Mouse (Mus musculus) heart, postnatal 0 days (tissue): Measurements from ENCODE around the gene Kctd11.

ENCODE experiments used
- CTCF ChIP-seq: IDR thresholded peaks from 2 replicates; pipeline ENCODE4 v1.5.1; 2016; ENCODE audit warnings: antibody characterized with exemption, control low read depth, low read depth
- EP300 ChIP-seq: IDR thresholded peaks from 2 replicates; pipeline ENCODE4 v1.6.1; 2016; ENCODE audit warnings: antibody characterized with exemption, low read depth

DNA sequence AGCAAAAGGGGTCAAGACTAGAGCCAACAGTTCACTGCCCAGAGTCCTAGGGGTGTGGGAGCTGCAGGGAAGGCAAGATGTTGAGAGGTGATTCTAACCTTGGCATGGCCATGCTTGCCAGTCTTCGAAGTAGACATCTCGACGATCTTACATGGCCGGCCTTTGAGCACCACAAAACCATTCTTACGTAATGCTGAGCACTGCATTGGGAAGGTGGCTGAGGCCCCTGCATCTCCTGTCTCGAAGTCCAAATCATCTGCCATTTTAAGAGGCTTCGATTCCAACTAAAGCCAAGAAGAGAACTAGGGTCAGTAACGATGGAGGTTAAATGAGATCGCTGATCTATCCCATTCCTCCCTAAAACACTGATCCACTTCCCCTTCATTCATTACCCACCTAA is 37.8 kb upstream of the Kctd11 start:
- TF ChIP-seq CTCF: no peak
- TF ChIP-seq EP300: no peak
